Mouse (Mus musculus) liver, embryonic 11.5 days (tissue): ENCODE results near the gene Fat3. TPM values are rescaled to one million over a fixed set of nuclear protein-coding genes. Genes with fewer than 3 reads are reported as not detected.

Experiments
- ATAC-seq: fragments of 200-750 bp; cut with Nextera tagmentation; replicated peaks from 2 replicates; pipeline ENCODE4 v1.8.0; 2017; ENCODE audit warnings: moderate number of reproducible peaks, mild to moderate bottlenecking, moderate TSS enrichment, moderate library complexity; ENCODE audit not compliant: low FRiP score
- DNase-seq: peaks from one replicate; pipeline ENCODE4 v3.0.0-alpha.2; 2017; ENCODE audit warnings: low spot score
- H3K27ac ChIP-seq: fragments of 300-500 bp; sonication (generic); 2 replicates; pipeline ENCODE4 v1.5.1; 2014; ENCODE audit warnings: mild to moderate bottlenecking, low read depth, low read length, control low read depth
- H3K27me3 ChIP-seq: fragments of 300-500 bp; sonication (generic); replicated peaks from 2 replicates; pipeline ENCODE4 v1.6.1; 2014; ENCODE audit warnings: low read length, mixed read lengths; ENCODE audit not compliant: control insufficient read depth, insufficient read depth
- H3K36me3 ChIP-seq: fragments of 300-500 bp; sonication (generic); 2 replicates; pipeline ENCODE4 v1.6.1; 2014; ENCODE audit warnings: mild to moderate bottlenecking, low read length, moderate library complexity, mixed read lengths; ENCODE audit not compliant: control insufficient read depth, insufficient read depth
- H3K4me1 ChIP-seq: fragments of 300-500 bp; sonication (generic); replicated peaks from 2 replicates; pipeline ENCODE4 v1.6.1; 2014; ENCODE audit warnings: low read length, mixed read lengths; ENCODE audit not compliant: control insufficient read depth, insufficient read depth
- H3K4me2 ChIP-seq: fragments of 300-500 bp; sonication (generic); 2 replicates; pipeline ENCODE4 v1.6.1; 2014; ENCODE audit warnings: mild to moderate bottlenecking, control low read depth, moderate library complexity
- H3K4me3 ChIP-seq: fragments of 300-500 bp; sonication (generic); 2 replicates; pipeline ENCODE4 v1.5.1; 2014; ENCODE audit warnings: low read depth, low read length, control low read depth
- H3K9ac ChIP-seq: fragments of 300-500 bp; sonication (generic); 2 replicates; pipeline ENCODE4 v1.6.1; 2014; ENCODE audit warnings: low read depth, low read length, control low read depth
- H3K9me3 ChIP-seq: fragments of 300-500 bp; sonication (generic); 2 replicates; pipeline ENCODE4 v1.6.1; 2016; ENCODE audit warnings: low read length, inconsistent platforms, mixed read lengths; ENCODE audit not compliant: control insufficient read depth
- WGBS: fragments of 180-500 bp; shearing (Covaris S2); extraction: QIAGEN DNeasy Blood & Tissue Kit; methylation state at CpG from one replicate; pipeline ENCODE4 v1.1.7; 2014; 5-methylcytosine and 5-hydroxymethylcytosine counted together
- polyA plus RNA-seq: library from polyadenylated mRNA; unstranded; fragments of >200 nt; fragmentation: Nextera tagmentation; extraction: Ambion mirVana; gene quantifications from 2 replicates; pipeline ENCODE4 v1.2.1, GENCODE M21; 2014

Fat3 gene
- polyA plus RNA-seq, 1 experiment from 2014 or later: 1.5 TPM

DNA sequence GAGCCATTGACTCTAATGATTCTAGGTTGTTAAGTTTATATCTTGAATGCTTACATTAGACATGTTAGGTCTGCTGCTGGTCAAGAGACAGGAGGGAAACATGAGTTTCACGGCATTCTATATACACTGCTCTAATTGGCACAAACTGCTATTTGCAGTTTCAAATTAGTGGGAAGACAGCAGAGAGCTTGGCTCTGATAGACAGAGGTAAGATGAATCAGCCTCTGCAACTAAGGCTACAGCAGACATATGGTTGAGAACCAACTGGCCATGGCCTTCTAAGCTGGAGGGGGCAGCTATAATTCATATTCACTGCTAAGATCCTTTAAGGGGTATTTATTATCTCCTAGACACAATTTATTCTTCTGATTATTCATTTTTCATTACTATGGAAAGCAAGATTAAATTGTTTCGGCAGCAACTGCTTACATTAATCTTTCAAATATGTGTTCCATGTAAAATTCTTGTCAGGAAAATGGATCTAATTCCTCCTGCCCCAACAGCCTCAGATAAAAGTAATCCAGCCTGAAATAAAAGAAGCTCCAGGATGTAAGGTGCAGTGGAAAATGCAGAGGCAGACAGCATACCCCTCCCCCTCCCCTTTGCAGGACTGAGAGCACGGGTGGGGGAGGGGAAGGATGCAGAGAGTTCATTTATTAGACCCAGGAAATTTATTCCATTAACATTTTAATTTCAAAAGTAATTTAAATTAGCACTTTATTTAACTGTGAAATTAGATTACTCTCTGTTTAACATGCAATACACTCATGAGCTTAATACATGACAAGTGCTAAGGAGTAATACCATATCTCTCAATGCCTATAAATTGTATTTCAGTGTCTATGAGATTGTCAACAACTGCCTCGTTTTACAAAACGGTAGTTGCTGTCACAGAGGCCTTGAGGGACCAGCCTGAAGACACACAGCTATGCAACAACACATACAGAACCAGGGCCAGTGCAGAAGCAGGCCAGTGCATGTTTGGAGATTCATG is 189.9 kb downstream of the Fat3 start:
- no peak for DNase-seq
- no peaks in the 10 kb centered on the region for H3K27me3 ChIP-seq
- H3K9me3 ChIP-seq: no peaks in the 10 kb centered on the region
- no peak overlapping the region for H3K4me2 ChIP-seq
- H3K4me1 ChIP-seq: no peaks in the 10 kb centered on the region
- ATAC-seq: no peak
- no peak overlapping the region for H3K9ac ChIP-seq
- no peak overlapping the region for H3K27ac ChIP-seq
- H3K4me3 ChIP-seq: no peak overlapping the region
- no peaks in the 10 kb centered on the region for H3K36me3 ChIP-seq
- 61% methylated on average over 5 of the region's 5 CpGs for WGBS

DNA sequence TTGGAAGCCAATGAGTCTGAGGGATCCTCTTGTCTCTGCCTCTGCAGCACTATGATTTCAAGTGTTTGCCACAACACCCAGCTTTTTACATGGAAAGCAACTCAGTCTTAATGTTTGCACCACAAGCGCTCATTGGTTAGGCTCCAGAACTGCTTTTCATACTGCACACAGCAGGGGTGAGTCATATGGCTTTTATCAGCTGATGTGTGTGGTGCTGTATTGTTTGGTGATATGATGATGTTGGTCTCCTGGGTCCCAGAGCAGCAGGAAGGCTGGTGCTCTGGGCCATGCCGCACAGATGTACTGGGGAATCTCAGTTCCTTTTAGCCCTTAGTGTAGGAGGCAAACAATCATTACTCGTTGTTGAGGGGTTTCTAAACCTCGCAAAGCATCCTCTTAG is 190.8 kb downstream of the Fat3 start:
- no peak for ATAC-seq
- Histone ChIP-seq H3K9me3 (no peaks in the 10 kb centered on the region), H3K27me3 (no peaks in the 10 kb centered on the region), H3K4me2 (no peak overlapping the region), H3K4me1 (no peaks in the 10 kb centered on the region), H3K27ac (no peak overlapping the region), H3K36me3 (no peaks in the 10 kb centered on the region), H3K9ac (no peak overlapping the region), H3K4me3 (no peak overlapping the region)
- 73% methylated on average over 4 of the region's 4 CpGs for WGBS
- no peak for DNase-seq

DNA sequence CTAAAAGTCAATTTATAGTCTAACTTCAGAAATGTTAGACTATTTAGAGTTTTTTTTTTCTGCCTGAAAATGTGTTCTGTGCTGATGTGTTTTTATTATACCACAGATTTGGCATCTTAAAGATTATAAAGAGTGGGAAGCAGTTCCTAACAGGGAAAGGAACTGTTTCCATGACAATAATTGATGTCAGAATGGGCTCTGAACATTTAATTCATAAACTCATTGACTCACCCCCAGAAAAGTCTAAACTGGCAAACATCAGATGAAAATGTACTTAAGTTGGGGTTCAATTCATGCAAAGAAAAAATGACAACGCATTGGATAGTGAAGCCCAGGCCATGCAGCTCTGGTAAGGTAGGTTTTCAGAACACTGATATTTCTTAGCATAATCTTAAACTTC is 193.3 kb downstream of the Fat3 start:
- Histone ChIP-seq H3K9ac (no peak overlapping the region), H3K4me2 (no peak overlapping the region), H3K36me3 (no peaks in the 10 kb centered on the region), H3K4me3 (no peak overlapping the region), H3K27me3 (no peaks in the 10 kb centered on the region), H3K27ac (no peak overlapping the region), H3K9me3 (no peaks in the 10 kb centered on the region), H3K4me1 (no peaks in the 10 kb centered on the region)
- DNase-seq (no peak), ATAC-seq (no peak)
- 93% methylated on average over 1 of the region's 1 CpGs for WGBS

DNA sequence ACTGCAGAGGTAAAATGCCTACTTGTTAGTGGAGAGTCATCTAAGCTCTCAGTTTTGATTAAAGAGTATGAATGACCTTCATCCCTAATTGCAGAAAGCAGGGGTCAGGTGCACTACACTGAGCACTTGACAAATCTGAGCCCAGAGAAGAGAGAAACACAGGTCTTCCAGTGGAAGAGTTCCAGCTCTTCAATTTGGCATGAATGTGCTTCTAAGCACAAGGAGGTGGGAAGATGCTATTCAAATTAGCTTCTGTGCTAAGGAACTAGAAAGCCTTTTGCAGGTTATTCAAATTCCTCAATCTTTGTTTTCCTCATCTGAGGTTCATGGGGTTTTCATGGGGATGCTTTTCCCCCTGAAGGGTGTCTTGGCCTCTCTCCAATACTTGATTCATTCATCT is 194.9 kb downstream of the Fat3 start:
- Histone ChIP-seq H3K4me2 (no peak overlapping the region), H3K9ac (no peak overlapping the region), H3K36me3 (no peaks in the 10 kb centered on the region), H3K4me1 (no peaks in the 10 kb centered on the region), H3K27me3 (no peaks in the 10 kb centered on the region), H3K27ac (no peak overlapping the region), H3K9me3 (no peaks in the 10 kb centered on the region), H3K4me3 (no peak overlapping the region)
- DNase-seq (no peak), ATAC-seq (no peak)

DNA sequence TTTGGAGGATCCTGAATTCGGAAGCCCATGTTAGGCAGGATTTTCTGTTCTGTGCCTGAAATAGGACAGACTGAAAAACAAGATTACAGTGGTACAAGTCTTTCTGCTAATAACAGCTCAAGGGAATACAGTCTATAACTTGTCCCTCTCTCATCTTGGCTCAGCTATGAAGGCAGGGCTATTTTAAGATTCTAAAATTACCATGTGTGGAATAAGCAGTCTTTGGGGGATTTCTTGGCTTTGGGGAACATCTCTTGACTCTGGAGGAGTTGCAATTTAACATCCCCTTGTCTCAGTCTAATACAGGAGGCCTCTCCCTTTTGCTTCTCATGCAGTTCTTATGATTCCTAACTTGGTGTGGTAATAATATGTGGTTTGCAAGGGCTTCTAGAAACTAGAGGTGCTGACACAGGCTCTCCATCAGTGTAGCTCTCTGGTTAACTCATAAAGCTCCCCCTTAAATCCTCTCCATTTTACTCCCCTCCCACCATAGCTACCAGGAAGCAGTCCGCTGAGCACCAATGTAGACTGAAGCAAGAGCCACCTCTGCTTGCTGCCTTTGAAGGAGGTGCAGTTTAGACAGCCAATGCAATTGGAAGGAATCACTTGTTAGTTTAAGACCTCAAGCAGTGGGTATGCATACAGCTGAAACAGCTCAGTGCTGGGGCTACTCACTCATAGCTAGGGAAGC is 195.5 kb downstream of the Fat3 start:
- no peaks in the 10 kb centered on the region for H3K27me3 ChIP-seq
- H3K4me3 ChIP-seq: no peak overlapping the region
- WGBS: 80% methylated on average over 2 of the region's 2 CpGs
- no peak overlapping the region for H3K27ac ChIP-seq
- H3K4me1 ChIP-seq: no peaks in the 10 kb centered on the region
- no peak overlapping the region for H3K9ac ChIP-seq
- no peaks in the 10 kb centered on the region for H3K36me3 ChIP-seq
- DNase-seq (no peak), ATAC-seq (no peak)
- no peaks in the 10 kb centered on the region for H3K9me3 ChIP-seq
- no peak overlapping the region for H3K4me2 ChIP-seq

DNA sequence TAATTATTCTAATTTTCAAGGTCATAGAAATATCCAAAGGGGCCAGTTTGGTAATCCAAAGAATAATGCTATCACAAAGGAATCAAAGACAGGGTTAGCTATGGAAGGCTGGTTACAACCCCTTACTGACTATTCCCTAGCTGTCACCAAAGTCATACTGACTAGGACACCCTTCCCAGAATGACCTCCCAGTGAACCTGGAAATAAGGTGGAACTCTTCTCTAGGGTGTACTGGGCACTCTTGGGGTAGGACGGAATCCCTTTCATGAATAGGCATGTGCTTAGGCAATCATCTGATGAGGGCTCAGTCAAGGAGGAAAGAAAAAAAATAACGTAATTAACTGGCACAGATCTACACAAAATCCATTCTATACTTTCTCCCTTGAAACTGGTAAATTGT is 196.1 kb downstream of the Fat3 start:
- 81% methylated on average over 2 of the region's 2 CpGs for WGBS
- H3K9ac ChIP-seq: no peak overlapping the region

DNA sequence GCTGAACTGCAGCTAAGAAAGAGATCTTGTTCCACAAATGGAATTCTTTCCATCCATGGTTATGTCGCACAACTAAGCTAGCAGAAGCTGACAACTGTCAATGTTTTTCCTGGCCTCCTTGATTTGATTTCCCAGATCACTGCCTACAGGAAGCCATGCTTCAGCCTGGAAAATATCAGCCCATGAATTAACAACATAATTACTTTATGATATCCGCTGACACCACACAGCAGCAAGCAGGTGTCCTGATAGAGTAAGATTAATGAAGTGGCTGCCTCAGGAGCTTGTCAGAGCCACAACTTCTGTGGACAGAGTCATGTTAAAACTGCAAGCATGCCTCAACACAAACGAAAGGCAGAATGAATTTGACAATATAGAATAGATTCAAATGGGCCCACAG is 198.6 kb downstream of the Fat3 start:
- no peaks in the 10 kb centered on the region for H3K9me3 ChIP-seq
- H3K4me3 ChIP-seq: no peak overlapping the region
- H3K36me3 ChIP-seq: no peaks in the 10 kb centered on the region
- H3K4me2 ChIP-seq: no peak overlapping the region
- ATAC-seq: no peak
- H3K4me1 ChIP-seq: no peaks in the 10 kb centered on the region
- no peak overlapping the region for H3K9ac ChIP-seq
- no peaks in the 10 kb centered on the region for H3K27me3 ChIP-seq
- no peak for DNase-seq
- WGBS: 58% methylated on average over 3 of the region's 3 CpGs
- no peak overlapping the region for H3K27ac ChIP-seq

More for the DNA sequence above, 196.1 kb downstream of the Fat3 start:
- Histone ChIP-seq H3K27ac (no peak overlapping the region), H3K36me3 (no peaks in the 10 kb centered on the region), H3K27me3 (no peaks in the 10 kb centered on the region), H3K4me2 (no peak overlapping the region), H3K9me3 (no peaks in the 10 kb centered on the region), H3K4me1 (no peaks in the 10 kb centered on the region), H3K4me3 (no peak overlapping the region)
- ATAC-seq (no peak), DNase-seq (no peak)

DNA sequence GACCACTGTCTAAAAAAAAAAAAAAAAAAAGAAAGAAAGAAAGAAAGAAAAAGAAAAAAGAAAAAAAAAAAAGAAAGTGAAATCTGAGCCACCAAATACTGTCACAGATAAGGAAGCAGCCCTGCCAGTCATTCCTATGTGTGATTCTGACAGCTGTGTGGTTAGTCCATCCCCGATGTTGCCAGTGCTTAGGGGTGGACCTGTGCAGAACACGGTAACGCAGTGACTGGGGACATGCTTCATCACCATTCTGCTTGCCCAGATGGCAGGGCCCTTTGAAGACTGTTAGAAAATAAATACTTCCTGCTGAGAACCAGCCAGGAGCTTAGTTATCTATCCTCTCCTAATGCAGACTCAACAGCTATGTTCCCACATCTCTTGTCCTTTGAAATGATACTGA is 203.2 kb downstream of the Fat3 start:
- no peak for DNase-seq
- 55% methylated on average over 3 of the region's 3 CpGs for WGBS
- Histone ChIP-seq H3K9me3 (no peaks in the 10 kb centered on the region), H3K4me3 (no peak overlapping the region), H3K27me3 (no peaks in the 10 kb centered on the region), H3K27ac (no peak overlapping the region), H3K36me3 (no peaks in the 10 kb centered on the region), H3K4me2 (no peak overlapping the region), H3K9ac (no peak overlapping the region), H3K4me1 (no peaks in the 10 kb centered on the region)
- no peak for ATAC-seq
